Mouse (Mus musculus): ENCODE measurements at regions not wholly inside any gene's neighbourhood (a gene's known extent, or its start where the extent isn't known, plus 50 kb on each side); places are given as distances from the start of the nearest gene placed in this dataset.

- Histone ChIP-seq H3K9ac (ENCODE audit: low read length) (no peak overlapping the region), H3K4me1 (ENCODE audit: control insufficient read depth, insufficient read depth, low read length) (no peaks in the 10 kb centered on the region), H3K27ac (ENCODE audit: low read depth, low read length) (no peak overlapping the region), H3K9me3 (ENCODE audit: control insufficient read depth, low read length) (no peaks in the 10 kb centered on the region), H3K27me3 (ENCODE audit: control insufficient read depth, insufficient read depth, low read length) (no peaks in the 10 kb centered on the region), H3K36me3 (ENCODE audit: control insufficient read depth, insufficient read depth, low read length) (no peaks in the 10 kb centered on the region), H3K4me3 (ENCODE audit: low read depth, low read length) (no peak overlapping the region), H3K4me2 (ENCODE audit: low read depth) (no peak overlapping the region)
- DNase-seq (ENCODE audit: low spot score): no peak
- ATAC-seq (ENCODE audit: insufficient read depth, low FRiP score, low TSS enrichment): no peak
- WGBS: 87% methylated on average over 4 of the region's 4 CpGs
Observed at GRCm38 (mm10) chr12:25223539-25223938, 126.6 kb upstream of the Id2 start.

- no peaks in the 10 kb centered on the region for H3K36me3 ChIP-seq (ENCODE audit: control insufficient read depth, insufficient read depth, low read length)
- H3K4me2 ChIP-seq (ENCODE audit: low read depth): no peak overlapping the region
- no peaks in the 10 kb centered on the region for H3K9me3 ChIP-seq (ENCODE audit: control insufficient read depth, low read length)
- 41% methylated on average over 4 of the region's 4 CpGs for whole genome bisulfite sequencing
- DNase-seq (ENCODE audit: low spot score) (no peak), ATAC-seq (ENCODE audit: insufficient read depth, low FRiP score, low TSS enrichment) (no peak)
- no peaks in the 10 kb centered on the region for H3K27me3 ChIP-seq (ENCODE audit: control insufficient read depth, insufficient read depth, low read length)
- peaks cover 4% of the 10 kb centered on the region; the same call in 1 of the 2 replicates for H3K4me1 ChIP-seq (ENCODE audit: control insufficient read depth, insufficient read depth, low read length)
- H3K9ac ChIP-seq (ENCODE audit: low read length): no peak overlapping the region
- H3K4me3 ChIP-seq (ENCODE audit: low read depth, low read length): no peak overlapping the region
- H3K27ac ChIP-seq (ENCODE audit: low read depth, low read length): no peak overlapping the region
Observed at GRCm38 (mm10) chr12:25220780-25221106, 123.8 kb upstream of the Id2 start.

GRCm38 (mm10) chr12:25220096-25220779 is 123.3 kb upstream of the Id2 start:
- Histone ChIP-seq H3K4me1 (ENCODE audit: control insufficient read depth, insufficient read depth, low read length) (peaks cover 4% of the 10 kb centered on the region; the same call in 1 of the 2 replicates), H3K9ac (ENCODE audit: low read length) (no peak overlapping the region), H3K36me3 (ENCODE audit: control insufficient read depth, insufficient read depth, low read length) (no peaks in the 10 kb centered on the region), H3K9me3 (ENCODE audit: control insufficient read depth, low read length) (no peaks in the 10 kb centered on the region), H3K4me3 (ENCODE audit: low read depth, low read length) (no peak overlapping the region), H3K4me2 (ENCODE audit: low read depth) (no peak overlapping the region), H3K27ac (ENCODE audit: low read depth, low read length) (no peak overlapping the region), H3K27me3 (ENCODE audit: control insufficient read depth, insufficient read depth, low read length) (no peaks in the 10 kb centered on the region)
- no peak for DNase-seq (ENCODE audit: low spot score)
- ATAC-seq (ENCODE audit: insufficient read depth, low FRiP score, low TSS enrichment): no peak
- 82% methylated on average over 9 of the region's 9 CpGs for WGBS

GRCm38 (mm10) chr12:25219546-25219945 is 122.6 kb upstream of the Id2 start:
- no peak for DNase-seq (ENCODE audit: low spot score)

GRCm38 (mm10) chr12:25216792-25217516 is 120.0 kb upstream of the Id2 start:
- Histone ChIP-seq H3K27me3 (ENCODE audit: control insufficient read depth, insufficient read depth, low read length) (no peaks in the 10 kb centered on the region), H3K36me3 (ENCODE audit: control insufficient read depth, insufficient read depth, low read length) (no peaks in the 10 kb centered on the region), H3K9ac (ENCODE audit: low read length) (no peak overlapping the region), H3K4me1 (ENCODE audit: control insufficient read depth, insufficient read depth, low read length) (peaks cover 4% of the 10 kb centered on the region; the same call in 1 of the 2 replicates), H3K4me3 (ENCODE audit: low read depth, low read length) (no peak overlapping the region), H3K27ac (ENCODE audit: low read depth, low read length) (no peak overlapping the region), H3K9me3 (ENCODE audit: control insufficient read depth, low read length) (no peaks in the 10 kb centered on the region), H3K4me2 (ENCODE audit: low read depth) (no peak overlapping the region)
- WGBS: 35% methylated on average over 5 of the region's 5 CpGs
- DNase-seq (ENCODE audit: low spot score): no peak
- ATAC-seq (ENCODE audit: insufficient read depth, low FRiP score, low TSS enrichment): no peak

More at GRCm38 (mm10) chr12:25219546-25219945, 122.6 kb upstream of the Id2 start:
- 82% methylated on average over 10 of the region's 10 CpGs for WGBS
- no peak for ATAC-seq (ENCODE audit: insufficient read depth, low FRiP score, low TSS enrichment)
- no peaks in the 10 kb centered on the region for H3K36me3 ChIP-seq (ENCODE audit: control insufficient read depth, insufficient read depth, low read length)
- H3K9me3 ChIP-seq (ENCODE audit: control insufficient read depth, low read length): no peaks in the 10 kb centered on the region
- no peaks in the 10 kb centered on the region for H3K27me3 ChIP-seq (ENCODE audit: control insufficient read depth, insufficient read depth, low read length)
- no peak overlapping the region for H3K4me3 ChIP-seq (ENCODE audit: low read depth, low read length)
- H3K9ac ChIP-seq (ENCODE audit: low read length): no peak overlapping the region
- no peak overlapping the region for H3K4me2 ChIP-seq (ENCODE audit: low read depth)
- H3K4me1 ChIP-seq (ENCODE audit: control insufficient read depth, insufficient read depth, low read length): peaks cover 4% of the 10 kb centered on the region; the same call in 1 of the 2 replicates
- no peak overlapping the region for H3K27ac ChIP-seq (ENCODE audit: low read depth, low read length)

GRCm38 (mm10) chr12:25215266-25215665 is 118.3 kb upstream of the Id2 start:
- no peak overlapping the region for H3K27ac ChIP-seq (ENCODE audit: low read depth, low read length)
- 63% methylated on average over 5 of the region's 5 CpGs for WGBS

GRCm38 (mm10) chr12:25213782-25214478 is 117.0 kb upstream of the Id2 start:
- no peak for DNase-seq (ENCODE audit: low spot score)
- Histone ChIP-seq H3K27me3 (ENCODE audit: control insufficient read depth, insufficient read depth, low read length) (no peaks in the 10 kb centered on the region), H3K36me3 (ENCODE audit: control insufficient read depth, insufficient read depth, low read length) (no peaks in the 10 kb centered on the region), H3K27ac (ENCODE audit: low read depth, low read length) (no peak overlapping the region), H3K9ac (ENCODE audit: low read length) (no peak overlapping the region), H3K4me3 (ENCODE audit: low read depth, low read length) (no peak overlapping the region), H3K4me2 (ENCODE audit: low read depth) (no peak overlapping the region), H3K4me1 (ENCODE audit: control insufficient read depth, insufficient read depth, low read length) (peaks cover 6% of the 10 kb centered on the region), H3K9me3 (ENCODE audit: control insufficient read depth, low read length) (no peaks in the 10 kb centered on the region)
- ATAC-seq (ENCODE audit: insufficient read depth, low FRiP score, low TSS enrichment): no peak
- WGBS: 86% methylated on average over 11 of the region's 11 CpGs

More at GRCm38 (mm10) chr12:25215266-25215665, 118.3 kb upstream of the Id2 start:
- H3K9ac ChIP-seq (ENCODE audit: low read length): no peak overlapping the region
- H3K36me3 ChIP-seq (ENCODE audit: control insufficient read depth, insufficient read depth, low read length): no peaks in the 10 kb centered on the region
- no peaks in the 10 kb centered on the region for H3K9me3 ChIP-seq (ENCODE audit: control insufficient read depth, low read length)
- no peak overlapping the region for H3K4me3 ChIP-seq (ENCODE audit: low read depth, low read length)
- no peaks in the 10 kb centered on the region for H3K27me3 ChIP-seq (ENCODE audit: control insufficient read depth, insufficient read depth, low read length)
- no peak overlapping the region for H3K4me2 ChIP-seq (ENCODE audit: low read depth)
- peaks cover 4% of the 10 kb centered on the region; the same call in 1 of the 2 replicates for H3K4me1 ChIP-seq (ENCODE audit: control insufficient read depth, insufficient read depth, low read length)
- ATAC-seq (ENCODE audit: insufficient read depth, low FRiP score, low TSS enrichment) (no peak), DNase-seq (ENCODE audit: low spot score) (no peak)

- 83% methylated on average over 6 of the region's 6 CpGs for WGBS
- Histone ChIP-seq H3K4me1 (ENCODE audit: control insufficient read depth, insufficient read depth, low read length) (peaks cover 5% of the 10 kb centered on the region; the same call in 1 of the 2 replicates), H3K9ac (ENCODE audit: low read length) (no peak overlapping the region), H3K27ac (ENCODE audit: low read depth, low read length) (no peak overlapping the region), H3K4me3 (ENCODE audit: low read depth, low read length) (no peak overlapping the region), H3K27me3 (ENCODE audit: control insufficient read depth, insufficient read depth, low read length) (no peaks in the 10 kb centered on the region), H3K4me2 (ENCODE audit: low read depth) (no peak overlapping the region), H3K9me3 (ENCODE audit: control insufficient read depth, low read length) (no peaks in the 10 kb centered on the region), H3K36me3 (ENCODE audit: control insufficient read depth, insufficient read depth, low read length) (no peaks in the 10 kb centered on the region)
- DNase-seq (ENCODE audit: low spot score): no peak
- ATAC-seq (ENCODE audit: insufficient read depth, low FRiP score, low TSS enrichment): no peak
Observed at GRCm38 (mm10) chr12:25211331-25211730, 114.4 kb upstream of the Id2 start.
